Mouse (Mus musculus): ENCODE data around the gene Gm28042. TPM values are rescaled to one million over a fixed set of nuclear protein-coding genes. Genes with fewer than 3 reads are reported as not detected.

The Gm28042 gene
- total RNA-seq, 2 experiments from 2014 or later: 1.5 to 4.2 TPM

DNA sequence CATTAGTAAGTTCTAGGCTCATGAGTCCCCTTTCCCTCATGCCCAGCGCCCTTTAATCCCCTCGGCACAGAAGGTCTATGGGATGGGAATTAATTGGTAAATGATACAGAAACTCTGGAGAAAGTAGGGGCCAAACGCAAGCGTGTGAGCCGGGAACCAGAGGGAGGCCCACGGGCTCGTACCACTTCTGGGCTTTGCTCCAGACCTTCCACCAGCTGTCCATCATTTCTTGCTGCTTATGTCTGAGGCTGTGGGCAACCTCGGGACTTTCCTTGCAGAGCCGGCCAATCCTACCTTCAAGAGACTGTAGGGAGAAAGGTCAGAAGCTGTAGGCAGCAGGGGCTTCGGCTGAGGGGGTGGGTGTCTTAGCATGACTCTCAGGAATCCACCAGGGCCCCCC lies 28.6 kb downstream of the Gm28042 start:
- no peak for DNase-seq (ENCODE audit: low spot score in 2 of 2)

DNA sequence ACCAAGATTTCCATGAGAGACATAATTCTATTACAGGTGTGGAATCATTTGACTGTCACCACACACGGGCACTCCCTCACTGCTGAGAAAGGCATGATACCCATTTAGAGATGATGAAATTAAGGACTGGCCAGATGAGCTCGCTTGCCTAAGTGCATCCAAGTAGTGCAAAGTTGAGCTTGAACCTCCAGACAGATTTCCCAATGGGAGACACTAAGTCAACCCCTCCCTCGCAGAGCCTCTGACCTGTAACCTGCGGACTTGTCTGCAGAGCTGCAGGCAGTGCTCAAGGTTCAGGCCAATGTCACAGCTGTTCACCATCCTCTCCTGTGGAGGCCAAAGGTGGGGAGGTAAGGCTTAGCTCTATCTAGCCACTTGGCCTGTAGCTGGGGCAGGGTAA lies 31.5 kb downstream of the Gm28042 start:
- no peak for DNase-seq (ENCODE audit: low spot score in 2 of 2)

DNA sequence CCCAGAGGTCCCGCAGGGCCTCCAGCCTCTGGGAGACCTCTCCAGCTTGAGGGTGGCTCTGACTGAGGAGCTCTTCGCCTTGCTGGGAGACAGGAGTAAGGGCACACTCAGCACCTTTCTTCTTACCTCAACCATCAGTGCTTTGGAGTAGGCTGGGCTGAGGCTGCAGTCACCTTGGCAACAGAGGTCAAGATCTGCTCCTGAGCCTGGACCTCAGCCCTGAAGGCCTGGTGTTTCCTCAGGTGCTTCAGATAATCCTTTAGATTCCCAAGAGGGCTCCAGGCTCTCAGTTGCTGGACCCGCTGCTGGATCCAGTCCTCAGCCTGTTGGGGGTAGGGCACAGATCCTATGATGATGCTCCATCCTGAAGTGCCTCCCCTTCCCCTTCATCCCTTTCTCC lies 32.2 kb downstream of the Gm28042 start:
- DNase-seq (ENCODE audit: low spot score in 2 of 2): no peak

DNA sequence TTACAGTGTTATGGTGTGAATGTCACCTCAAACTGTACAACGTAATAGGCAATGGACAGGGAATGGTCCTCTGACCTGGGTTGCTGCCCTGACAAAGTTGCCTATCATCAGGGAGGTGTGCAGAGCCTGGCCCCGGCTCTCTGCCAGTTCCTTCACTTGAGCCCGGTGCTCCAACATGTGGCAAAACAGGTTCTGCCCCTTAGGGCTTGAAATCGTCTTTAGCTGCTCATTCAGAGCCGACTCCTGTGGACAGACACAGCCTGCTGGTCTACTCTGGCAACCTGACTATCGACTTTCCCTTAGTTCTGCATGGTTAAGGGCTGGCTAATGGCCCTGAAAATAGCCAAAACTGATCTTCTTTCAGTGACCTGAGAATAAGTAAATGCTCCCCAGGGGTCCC lies 32.9 kb downstream of the Gm28042 start:
- DNase-seq (ENCODE audit: low spot score in 2 of 2): no peak

DNA sequence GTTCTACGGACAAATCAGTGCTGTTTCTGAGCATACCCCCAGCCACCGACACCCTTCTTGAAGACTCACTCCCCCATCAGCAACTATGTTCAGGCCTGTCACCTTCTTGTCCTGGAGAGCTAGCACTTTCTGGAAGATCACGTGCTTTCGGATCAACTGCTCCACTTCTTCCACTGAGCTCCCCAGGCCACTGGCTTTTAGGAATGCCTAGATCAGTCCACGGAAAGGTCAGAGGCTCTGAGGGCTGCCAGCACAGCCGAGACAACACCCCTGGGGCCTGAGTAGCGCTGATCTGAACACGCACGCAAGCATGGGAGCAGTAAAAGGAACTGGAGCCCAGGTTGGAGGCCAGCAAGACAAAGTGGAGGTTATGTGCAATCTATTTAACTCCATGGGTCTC lies 33.4 kb downstream of the Gm28042 start:
- no peak for DNase-seq (ENCODE audit: low spot score in 2 of 2)

DNA sequence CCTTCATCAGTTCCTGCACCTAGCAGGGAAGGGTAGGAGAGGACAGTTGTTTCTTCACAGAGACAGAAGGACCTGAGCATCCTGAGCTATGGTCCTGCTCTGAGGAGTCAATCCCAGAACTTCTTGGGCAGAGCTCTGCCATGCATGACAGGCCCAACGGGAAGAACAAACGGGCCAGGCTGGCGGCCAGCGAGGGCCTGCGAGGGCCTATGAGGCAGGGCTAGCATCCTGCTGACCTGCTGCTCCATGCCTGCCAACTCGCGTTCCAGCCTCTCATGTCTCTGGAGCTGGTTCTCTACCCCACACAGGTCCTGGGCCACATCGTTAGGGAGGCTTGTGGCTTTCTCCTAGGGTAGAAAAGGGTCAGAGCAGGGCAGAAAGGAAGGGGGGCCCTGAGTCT lies 35.0 kb downstream of the Gm28042 start:
- no peak for DNase-seq (ENCODE audit: low spot score in 2 of 2)

DNA sequence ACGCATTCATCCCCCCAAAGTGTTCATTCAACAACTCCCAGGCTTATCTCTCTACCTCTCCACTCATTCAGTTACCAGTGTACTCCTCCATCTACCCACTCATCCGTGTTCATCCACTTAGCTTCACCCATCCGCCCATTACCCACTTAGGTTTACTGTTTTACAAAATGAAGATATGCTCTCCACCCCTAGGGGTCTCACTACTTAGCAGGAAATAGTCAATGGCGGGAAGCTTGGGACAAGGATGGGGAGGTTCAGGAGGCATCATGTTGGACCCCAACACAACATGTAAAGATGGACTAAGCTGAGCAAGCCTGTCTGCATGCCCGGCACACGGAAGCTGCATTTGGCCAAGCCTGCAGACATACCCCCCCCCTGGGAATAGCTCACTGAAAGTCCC lies 37.3 kb downstream of the Gm28042 start:
- DNase-seq (ENCODE audit: low spot score in 2 of 2): no peak

DNA sequence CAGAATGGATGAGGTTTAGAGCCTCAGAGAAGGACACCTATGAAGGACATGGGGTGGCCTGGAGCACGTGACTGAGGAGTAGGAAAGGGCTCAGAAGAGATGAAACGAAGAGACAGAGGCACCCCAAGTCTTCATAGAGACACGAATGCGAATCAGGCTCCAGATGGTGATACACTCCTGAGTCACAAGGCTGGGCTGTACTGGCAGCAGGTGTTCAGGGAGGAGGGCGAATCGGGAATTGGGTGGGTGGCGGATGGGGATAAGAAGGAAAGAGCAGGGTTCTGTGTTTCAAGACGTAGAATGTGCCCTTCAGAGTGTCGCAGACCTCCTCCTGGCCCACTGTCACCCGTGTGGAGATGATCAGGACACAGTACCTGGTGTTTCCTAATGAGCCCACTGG lies 38.0 kb downstream of the Gm28042 start:
- no peak for DNase-seq (ENCODE audit: low spot score in 2 of 2)

DNA sequence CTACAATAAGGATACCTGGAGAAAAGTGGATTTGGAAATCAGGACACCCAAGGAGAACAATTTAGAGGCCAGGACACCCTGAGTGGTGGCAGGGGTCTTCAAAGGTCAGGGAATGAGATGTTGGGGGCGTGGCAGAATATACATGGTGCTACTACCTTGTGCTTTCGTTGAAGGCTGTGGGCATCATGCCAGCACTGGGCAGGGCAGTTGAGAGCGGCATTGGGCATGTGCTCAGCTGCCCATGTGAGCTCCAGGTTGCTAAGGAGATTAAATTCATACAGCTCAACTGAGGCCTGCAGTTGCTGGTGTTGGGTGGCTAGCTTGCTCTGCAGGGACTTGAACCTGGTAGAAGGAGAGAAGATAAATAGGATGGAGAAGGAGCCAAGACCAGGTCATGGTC lies 38.9 kb downstream of the Gm28042 start:
- DNase-seq (ENCODE audit: low spot score in 2 of 2): no peak

DNA sequence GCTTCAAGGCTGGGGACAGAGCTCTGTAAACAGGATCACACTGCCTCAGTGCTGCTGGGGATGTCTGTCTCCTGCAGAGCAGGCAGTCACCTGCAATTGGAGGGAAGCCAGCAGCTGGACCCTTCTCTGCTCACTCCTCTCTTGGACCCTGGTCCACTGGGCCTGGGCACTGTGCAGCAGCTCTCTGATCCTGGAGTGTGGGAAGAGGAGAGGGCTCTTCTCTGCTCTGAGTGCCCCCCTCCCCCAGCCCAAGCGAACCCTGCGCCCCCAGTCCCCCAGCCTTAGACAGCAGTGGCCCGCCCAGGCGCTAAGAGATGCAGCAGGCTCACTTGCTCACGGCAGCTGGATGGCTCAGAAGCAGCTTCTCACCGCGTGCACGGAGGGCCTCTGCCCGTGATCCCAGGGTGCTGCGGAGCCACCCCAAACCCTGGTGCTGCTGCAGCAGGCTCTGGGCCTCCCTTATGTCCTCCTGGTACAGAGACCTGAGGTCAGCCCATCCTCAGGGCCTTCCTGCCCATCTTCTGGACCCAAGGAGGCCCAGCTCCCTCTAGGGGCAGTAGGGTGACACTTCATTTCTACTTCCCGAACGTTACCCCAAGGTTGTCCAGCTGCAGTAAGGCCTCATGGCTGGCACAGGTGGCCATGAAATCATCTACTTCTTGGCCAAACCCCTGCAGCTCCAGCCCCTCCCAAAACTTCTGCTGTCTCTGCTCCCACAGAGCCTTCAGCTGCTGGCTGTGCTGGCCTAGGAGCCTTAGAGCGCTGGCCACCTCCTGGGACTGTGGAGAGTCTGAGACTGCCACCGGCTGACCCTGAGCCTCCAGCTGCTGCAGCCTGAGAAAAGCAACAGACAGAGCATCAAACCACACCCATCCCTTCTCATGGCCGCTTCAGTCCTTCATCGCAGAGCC lies 41.5 kb downstream of the Gm28042 start:
- DNase-seq (ENCODE audit: low spot score in 2 of 2): no peak

DNA sequence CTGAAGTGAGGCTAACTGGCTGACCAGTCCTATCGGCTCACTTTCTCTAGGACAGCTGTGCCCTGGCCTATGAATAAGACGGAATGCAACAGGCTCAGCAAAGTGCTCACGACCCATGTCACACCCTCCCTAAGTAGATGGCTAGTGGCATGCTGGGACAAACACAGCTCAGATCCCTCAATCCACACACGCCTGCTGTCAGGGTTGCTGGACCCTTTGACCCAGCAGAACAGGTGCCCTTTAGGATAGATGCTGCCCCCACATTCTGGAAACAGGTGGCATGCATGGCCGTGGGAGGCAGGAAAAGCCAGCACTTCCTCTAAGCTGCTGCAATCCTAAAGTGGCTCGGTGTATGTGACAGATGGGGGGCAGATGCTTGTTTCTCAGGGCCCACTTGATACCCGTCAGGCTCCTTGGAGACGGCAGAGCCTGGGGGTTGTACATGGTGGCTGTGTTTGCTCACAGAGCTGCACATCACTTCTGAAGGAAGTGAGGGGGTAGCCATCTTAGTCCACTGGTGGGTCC lies 42.2 kb downstream of the Gm28042 start:
- no peak for DNase-seq (ENCODE audit: low spot score in 2 of 2)

DNA sequence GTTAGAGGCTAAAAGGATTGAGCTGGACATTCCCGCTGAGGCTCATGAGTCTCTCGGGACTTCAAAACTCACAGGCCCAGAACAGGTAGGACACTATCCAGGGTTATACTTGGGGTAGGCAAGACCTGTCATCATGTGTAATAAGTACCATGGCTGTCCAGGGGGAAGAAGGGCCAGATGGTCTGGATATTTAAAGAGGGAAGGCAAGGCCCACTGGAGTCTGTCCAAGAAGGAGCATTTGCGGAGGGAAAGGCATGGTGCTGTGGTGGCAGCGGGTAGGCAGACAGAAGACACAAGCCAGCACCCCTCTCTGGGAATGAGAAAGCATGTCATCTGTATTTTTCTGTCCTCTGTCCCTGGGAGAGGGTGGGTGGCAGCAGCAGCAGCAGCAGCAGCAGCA lies 46.8 kb downstream of the Gm28042 start:
- DNase-seq (ENCODE audit: low spot score in 2 of 2): no peak

DNA sequence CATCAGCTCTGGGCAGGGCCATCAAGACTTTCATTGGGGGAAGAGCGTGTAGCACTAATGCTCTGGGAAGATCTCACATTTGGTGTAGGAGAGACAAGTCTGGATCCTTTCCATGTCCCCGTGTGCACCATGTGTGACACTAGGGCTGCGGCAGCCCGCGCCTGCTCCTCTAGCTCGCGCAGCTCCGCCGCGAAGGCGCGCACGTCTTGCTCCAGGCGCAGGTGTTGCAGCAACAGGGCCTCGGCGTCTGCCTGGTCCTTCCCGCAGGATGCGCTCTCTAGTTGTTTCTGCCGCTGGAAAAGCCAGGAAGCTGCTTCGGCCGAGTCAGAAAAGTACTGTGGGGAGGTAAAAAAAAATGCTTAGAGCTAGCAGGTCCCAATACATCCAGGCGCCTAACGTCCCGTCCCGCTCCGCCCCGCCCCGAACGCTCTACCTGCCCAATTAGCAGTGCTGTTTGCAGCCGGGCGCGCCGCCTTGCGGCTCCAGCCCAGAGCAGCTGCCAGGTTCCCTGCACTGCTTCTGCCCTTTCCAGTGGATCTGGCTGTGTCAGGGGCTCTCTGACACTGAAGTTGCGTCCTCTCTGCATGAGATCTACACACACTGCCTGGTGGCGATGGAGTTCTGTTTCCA lies 48.9 kb downstream of the Gm28042 start:
- DNase-seq (ENCODE audit: low spot score in 2 of 2): no peak

DNA sequence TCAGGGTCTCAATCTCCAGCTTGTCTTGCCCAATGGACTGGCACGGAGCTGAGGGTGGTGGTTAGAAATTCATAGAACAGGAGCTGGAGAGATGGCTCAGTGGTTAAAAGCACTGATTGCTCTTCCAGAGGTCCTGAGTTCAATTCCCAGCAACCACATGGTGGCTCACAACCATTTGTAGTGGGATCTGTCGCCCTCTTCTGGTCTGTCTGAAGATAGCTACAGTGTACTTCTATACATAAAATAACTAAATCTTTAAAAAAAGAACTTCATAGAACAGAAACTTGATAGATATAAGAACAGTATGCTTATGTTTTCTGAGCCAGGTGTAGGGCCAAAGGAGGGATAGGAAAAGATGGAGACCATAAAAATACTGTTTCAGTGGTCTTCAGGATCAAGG lies 55.1 kb downstream of the Gm28042 start:
- no peak for DNase-seq (ENCODE audit: low spot score in 2 of 2)

DNA sequence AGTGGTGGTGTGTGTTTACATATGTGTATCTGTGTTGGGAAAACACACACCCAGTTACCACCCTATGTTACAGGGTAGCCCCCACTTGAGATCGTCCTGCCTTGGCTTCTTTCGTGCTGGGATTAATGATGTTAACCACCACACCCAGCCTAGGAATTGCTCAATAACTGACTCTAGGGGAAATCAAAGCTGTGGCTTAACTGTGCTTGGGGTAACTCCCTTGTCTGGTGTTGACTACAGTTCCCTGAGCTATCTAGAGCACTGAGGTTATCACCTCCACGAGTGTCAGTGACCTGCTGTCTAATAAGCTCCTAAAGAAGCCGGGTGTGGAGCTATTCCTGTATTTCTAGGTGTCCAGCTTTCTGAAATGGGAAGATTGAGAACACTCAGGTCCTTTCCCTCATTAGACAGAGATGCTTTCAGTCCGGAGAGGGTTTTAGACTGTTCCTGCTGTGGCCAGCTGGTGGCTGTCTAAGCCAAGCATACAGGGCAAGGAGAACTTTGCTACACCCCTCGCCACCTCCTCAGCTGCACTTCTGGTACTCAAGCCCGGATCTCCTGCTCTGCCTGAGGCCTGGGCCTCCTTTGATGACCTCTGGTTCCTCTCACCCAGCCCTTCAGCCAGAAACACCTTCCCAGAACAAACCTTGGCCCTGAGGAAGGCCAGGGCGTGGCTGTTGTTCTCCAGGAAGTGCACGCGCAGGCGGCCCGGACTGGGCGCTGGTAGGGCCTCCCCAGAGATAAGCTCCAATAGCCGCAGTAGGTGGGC lies 57.5 kb downstream of the Gm28042 start:
- no peak for DNase-seq (ENCODE audit: low spot score in 2 of 2)

DNA sequence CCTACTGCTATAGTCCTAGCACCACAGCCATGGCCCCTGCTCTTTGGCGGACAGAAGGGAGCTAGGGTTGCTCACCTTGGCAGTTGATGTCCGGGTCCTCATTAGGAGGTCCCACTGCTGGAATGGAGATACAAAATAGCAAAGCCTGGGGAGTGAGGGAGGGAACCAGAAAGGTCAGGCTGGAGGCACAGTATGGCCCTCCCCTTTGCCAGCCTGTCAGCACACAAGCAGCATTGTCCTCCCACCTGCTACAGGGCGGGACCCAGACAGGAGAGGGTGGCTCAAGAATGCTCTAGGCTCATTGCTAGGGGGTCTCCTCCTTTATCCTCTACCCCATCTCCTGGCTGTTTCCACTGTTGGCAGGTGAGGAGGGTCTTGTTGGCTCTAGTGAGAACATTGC lies 58.7 kb downstream of the Gm28042 start:
- no peak for DNase-seq (ENCODE audit: low spot score in 2 of 2)

DNA sequence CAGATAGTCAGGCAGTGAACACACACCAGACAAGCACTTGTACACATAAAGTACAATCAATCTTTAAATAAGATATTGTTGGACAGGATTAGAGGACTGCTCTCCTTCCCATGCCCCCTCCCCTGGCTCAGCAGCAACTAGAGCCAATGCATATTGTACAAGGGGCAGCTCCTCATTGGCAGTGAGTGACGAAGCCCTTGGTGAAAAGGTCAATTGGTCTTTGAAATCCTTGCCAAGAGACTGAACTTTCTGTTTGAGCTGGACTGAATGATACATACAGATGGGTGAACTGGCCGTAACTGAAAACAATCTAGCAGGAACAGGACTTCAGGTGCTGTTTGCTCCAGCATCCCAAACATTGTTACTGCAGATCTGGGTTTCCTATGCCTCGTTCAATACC lies 60.1 kb downstream of the Gm28042 start:
- DNase-seq (ENCODE audit: low spot score in 2 of 2): no peak

DNA sequence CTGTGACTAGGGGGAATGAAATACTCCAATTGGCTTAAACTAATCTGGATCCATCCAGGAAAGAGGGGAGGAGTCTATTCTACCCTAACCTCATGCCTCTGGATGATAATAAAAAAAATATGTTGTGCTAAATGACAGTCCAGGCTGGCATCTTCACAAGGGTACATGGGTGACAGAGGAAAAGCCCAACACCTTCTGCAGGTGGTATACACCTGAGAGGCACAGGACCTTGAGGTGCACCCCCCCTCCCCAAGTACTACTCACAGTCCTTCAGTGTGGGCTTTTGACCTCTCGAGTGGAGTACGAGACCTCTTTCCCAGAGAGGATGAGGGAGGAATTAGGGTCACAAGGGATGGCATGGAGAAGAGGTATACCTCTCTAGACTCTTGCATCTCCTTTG lies 60.6 kb downstream of the Gm28042 start:
- DNase-seq (ENCODE audit: low spot score in 2 of 2): no peak

DNA sequence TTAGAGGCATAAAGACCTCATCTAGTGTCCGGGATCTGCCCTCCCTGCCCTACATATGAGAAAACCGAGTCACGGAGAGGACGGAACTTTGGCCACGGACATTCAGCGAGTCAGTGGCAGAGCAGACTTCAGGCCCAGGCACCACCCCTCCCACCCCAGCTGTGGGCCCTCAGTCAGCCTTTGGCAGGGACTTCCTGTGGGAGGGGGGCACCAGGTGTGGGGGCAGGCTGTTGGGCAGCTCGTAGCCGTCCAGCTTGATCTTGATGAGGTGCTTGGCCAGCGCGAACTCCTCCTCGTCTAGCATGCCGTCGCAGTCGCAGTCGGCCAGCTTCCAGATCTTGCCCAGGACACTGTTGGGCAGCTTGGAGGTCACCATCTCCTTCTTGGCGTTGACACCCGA lies 63.7 kb downstream of the Gm28042 start:
- no peak for DNase-seq (ENCODE audit: low spot score in 2 of 2)

All from adrenal gland, postnatal 4 days (tissue).